Mouse (Mus musculus): Measurements from ENCODE around the gene 2610044O15Rik8.

DNA sequence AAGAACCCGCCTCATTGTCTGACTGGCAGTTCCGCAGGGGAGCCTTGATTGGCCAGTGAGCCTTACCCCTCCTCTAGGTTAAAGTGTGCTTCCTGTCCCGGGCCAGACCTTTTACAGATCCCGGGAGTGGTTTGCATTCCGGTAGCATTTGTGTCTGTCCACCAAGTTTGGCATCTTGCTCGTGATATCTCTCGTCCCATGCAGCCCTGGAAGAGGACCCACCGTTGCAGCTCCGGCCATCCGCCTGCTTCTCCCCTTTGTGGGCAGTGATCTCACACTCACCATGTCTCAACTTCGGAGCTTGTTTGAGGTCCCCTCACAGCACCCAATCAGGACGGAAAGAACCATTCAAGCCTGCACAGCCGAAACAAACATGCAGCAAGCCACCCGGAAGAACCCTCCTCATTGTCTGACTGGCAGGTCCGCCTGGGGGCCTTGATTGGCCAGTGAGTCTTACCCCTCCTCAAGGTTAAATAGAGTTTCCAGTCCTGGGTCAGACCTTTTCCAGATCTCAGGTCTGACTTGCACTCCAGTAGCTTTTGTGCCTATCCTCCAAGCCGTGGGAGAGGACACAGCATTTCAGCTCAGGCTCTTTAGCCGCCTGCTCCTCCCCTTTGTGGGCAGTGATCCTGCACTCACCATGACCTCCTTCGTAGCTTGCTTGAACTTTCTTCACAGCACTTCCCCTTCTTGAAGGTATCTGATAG is at the start of gene 2610044O15Rik8:
- TF ChIP-seq E2F4 (IDR thresholded peaks at IDR 0.05; ENCODE audit: insufficient replicate concordance, low read depth, low read length) = no peak
- TF ChIP-seq ELF1 (IDR thresholded peaks at IDR 0.05; ENCODE audit: low read depth, low read length) = peak; percentile 69
- no peak for TF ChIP-seq CTCF (conservative IDR thresholded peaks at IDR 0.05 in 1 of 2, IDR thresholded peaks at IDR 0.05 in 1 of 2; ENCODE audit: low read depth in 2 of 2, low read length in 2 of 2)

All from CH12.LX (cell line).